Mouse (Mus musculus) kidney, adult 2 months (tissue): ENCODE results near the gene Cacna1c.

ENCODE experiments used
- CTCF ChIP-seq: fragments of 200-500 bp; conservative IDR thresholded peaks from 2 replicates; pipeline ENCODE4 v1.5.1; 2011; ENCODE audit warnings: low read depth, mild to moderate bottlenecking, control low read depth, low read length, moderate library complexity, mixed read lengths; ENCODE audit not compliant: insufficient read depth, insufficient read length
- POLR2A ChIP-seq: fragments of 200-500 bp; IDR thresholded peaks from one replicate; pipeline ENCODE4 v1.6.1; 2011; ENCODE audit warnings: low read depth, low read length, control low read depth

GRCm38 (mm10) chr6:119022850-119023249 lies 173.4 kb downstream of the Cacna1c start:
- TF ChIP-seq CTCF (no peak), POLR2A (no peak)
